Mouse (Mus musculus): ENCODE results near the gene Nup133. TPM values are rescaled to one million over a fixed set of nuclear protein-coding genes. Genes with fewer than 3 reads are reported as not detected.

Gene Nup133
- polyA plus RNA-seq, 1 experiment from 2014 or later = 63.0 TPM

DNA sequence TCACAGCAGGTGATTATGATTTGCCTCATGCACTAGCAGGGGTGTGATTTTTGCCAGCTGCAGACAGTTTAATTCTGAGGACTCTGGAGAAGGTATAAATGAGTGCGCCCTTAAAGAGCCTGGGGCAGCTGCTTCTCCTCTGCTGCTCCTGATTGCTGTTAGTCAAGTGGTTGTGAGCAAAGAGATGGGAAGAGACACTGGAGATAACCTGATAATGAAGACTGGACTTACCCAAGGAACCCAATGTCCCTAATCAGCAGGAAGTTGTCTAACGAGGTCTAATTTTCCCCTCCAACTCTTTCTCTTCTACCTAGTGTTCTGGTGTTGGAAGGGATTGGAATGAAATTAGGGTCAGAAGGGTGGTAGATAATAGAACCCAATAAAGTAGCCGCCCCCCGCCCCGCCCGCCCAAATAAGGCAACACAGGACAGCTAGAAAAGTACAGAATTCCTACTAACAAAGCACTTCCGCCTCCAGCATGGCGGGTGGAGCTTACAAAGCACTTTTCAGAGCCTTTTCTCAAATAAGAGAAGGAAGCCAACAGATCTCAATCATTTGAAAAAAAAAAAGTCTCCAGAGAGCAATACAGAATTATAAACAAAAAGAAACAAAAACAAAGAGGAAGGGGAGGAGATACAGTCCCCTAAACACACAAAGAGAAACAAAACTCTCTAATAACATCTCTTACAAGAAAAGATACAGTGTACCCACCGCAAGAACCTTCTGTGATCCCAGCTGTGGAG is 94.2 kb downstream of the Nup133 start:
- no peak overlapping the region for H3K4me2 ChIP-seq (ENCODE audit: low read depth, low read length)
- WGBS = 90% methylated on average over 9 of the region's 9 CpGs
- ATAC-seq (replicated peaks; ENCODE audit: insufficient number of reproducible peaks, low FRiP score, low TSS enrichment, low read depth) (no peak), DNase-seq (ENCODE audit: low spot score) (no peak)
- no peaks in the 10 kb centered on the region for H3K4me1 ChIP-seq (ENCODE audit: control insufficient read depth, insufficient read depth, low read length)
- H3K9ac ChIP-seq (replicated peaks; ENCODE audit: low read length) = no peak overlapping the region
- no peaks in the 10 kb centered on the region for H3K27me3 ChIP-seq (ENCODE audit: control insufficient read depth, insufficient read depth, low read length)
- no peak overlapping the region for H3K27ac ChIP-seq (replicated peaks; ENCODE audit: low read depth, low read length)
- H3K9me3 ChIP-seq (replicated peaks; ENCODE audit: control insufficient read depth, low read length) = no peaks in the 10 kb centered on the region
- H3K4me3 ChIP-seq (ENCODE audit: low read depth, low read length) = no peak overlapping the region
- H3K36me3 ChIP-seq (replicated peaks; ENCODE audit: control insufficient read depth, insufficient read depth, low read depth, low read length) = no peaks in the 10 kb centered on the region

DNA sequence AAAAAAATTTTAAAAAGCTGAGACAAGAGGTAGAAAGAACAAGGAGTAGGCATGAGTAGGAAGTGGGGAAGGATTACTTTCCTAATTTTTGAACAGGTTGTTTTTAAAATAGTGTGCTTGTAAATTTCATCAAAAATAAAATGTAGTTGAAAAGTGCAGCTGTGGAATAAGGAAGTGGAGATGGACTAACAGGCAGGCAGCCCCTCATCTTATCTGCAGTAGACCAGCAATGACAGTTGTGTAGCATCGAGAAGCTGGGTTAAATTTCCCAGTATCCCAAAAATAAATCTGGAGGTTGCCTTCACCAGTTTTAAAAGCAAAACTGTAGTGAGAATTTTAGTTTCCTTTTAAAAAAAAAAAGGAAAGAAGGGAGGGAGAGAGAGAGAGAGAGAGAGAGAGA is 94.8 kb downstream of the Nup133 start:
- Histone ChIP-seq H3K9ac (replicated peaks; ENCODE audit: low read length) (no peak overlapping the region), H3K36me3 (replicated peaks; ENCODE audit: control insufficient read depth, insufficient read depth, low read depth, low read length) (no peaks in the 10 kb centered on the region), H3K27me3 (ENCODE audit: control insufficient read depth, insufficient read depth, low read length) (no peaks in the 10 kb centered on the region), H3K4me3 (ENCODE audit: low read depth, low read length) (no peak overlapping the region), H3K4me1 (ENCODE audit: control insufficient read depth, insufficient read depth, low read length) (no peaks in the 10 kb centered on the region), H3K27ac (replicated peaks; ENCODE audit: low read depth, low read length) (no peak overlapping the region), H3K9me3 (replicated peaks; ENCODE audit: control insufficient read depth, low read length) (no peaks in the 10 kb centered on the region), H3K4me2 (ENCODE audit: low read depth, low read length) (no peak overlapping the region)
- DNase-seq (ENCODE audit: low spot score) (no peak), ATAC-seq (replicated peaks; ENCODE audit: insufficient number of reproducible peaks, low FRiP score, low TSS enrichment, low read depth) (no peak)
- WGBS = 97% methylated on average over 1 of the region's 1 CpGs

GRCm38 (mm10) chr8:123851590-123851989 is 97.5 kb downstream of the Nup133 start:
- DNase-seq (ENCODE audit: low spot score) = no peak
- Histone ChIP-seq H3K4me1 (ENCODE audit: control insufficient read depth, insufficient read depth, low read length) (no peaks in the 10 kb centered on the region), H3K4me3 (ENCODE audit: low read depth, low read length) (no peak overlapping the region), H3K27me3 (ENCODE audit: control insufficient read depth, insufficient read depth, low read length) (no peaks in the 10 kb centered on the region), H3K9me3 (replicated peaks; ENCODE audit: control insufficient read depth, low read length) (no peaks in the 10 kb centered on the region), H3K4me2 (ENCODE audit: low read depth, low read length) (no peak overlapping the region), H3K36me3 (replicated peaks; ENCODE audit: control insufficient read depth, insufficient read depth, low read depth, low read length) (no peaks in the 10 kb centered on the region), H3K27ac (replicated peaks; ENCODE audit: low read depth, low read length) (no peak overlapping the region), H3K9ac (replicated peaks; ENCODE audit: low read length) (no peak overlapping the region)
- 71% methylated on average over 5 of the region's 5 CpGs for WGBS
- ATAC-seq (replicated peaks; ENCODE audit: insufficient number of reproducible peaks, low FRiP score, low TSS enrichment, low read depth) = no peak

- H3K4me1 ChIP-seq (ENCODE audit: control insufficient read depth, insufficient read depth, low read length) = no peaks in the 10 kb centered on the region
- ATAC-seq (replicated peaks; ENCODE audit: insufficient number of reproducible peaks, low FRiP score, low TSS enrichment, low read depth) (no peak), DNase-seq (ENCODE audit: low spot score) (no peak)
- no peak overlapping the region for H3K4me2 ChIP-seq (ENCODE audit: low read depth, low read length)
- H3K27me3 ChIP-seq (ENCODE audit: control insufficient read depth, insufficient read depth, low read length) = no peaks in the 10 kb centered on the region
- H3K36me3 ChIP-seq (replicated peaks; ENCODE audit: control insufficient read depth, insufficient read depth, low read depth, low read length) = no peaks in the 10 kb centered on the region
- no peak overlapping the region for H3K4me3 ChIP-seq (ENCODE audit: low read depth, low read length)
- WGBS = 85% methylated on average over 4 of the region's 4 CpGs
- no peak overlapping the region for H3K9ac ChIP-seq (replicated peaks; ENCODE audit: low read length)
- H3K27ac ChIP-seq (replicated peaks; ENCODE audit: low read depth, low read length) = no peak overlapping the region
- no peaks in the 10 kb centered on the region for H3K9me3 ChIP-seq (replicated peaks; ENCODE audit: control insufficient read depth, low read length)
Observed at GRCm38 (mm10) chr8:123849352-123849751, 99.7 kb downstream of the Nup133 start.

GRCm38 (mm10) chr8:123847546-123847945 is 101.5 kb downstream of the Nup133 start:
- Histone ChIP-seq H3K9me3 (replicated peaks; ENCODE audit: control insufficient read depth, low read length) (no peaks in the 10 kb centered on the region), H3K4me1 (ENCODE audit: control insufficient read depth, insufficient read depth, low read length) (no peaks in the 10 kb centered on the region), H3K27ac (replicated peaks; ENCODE audit: low read depth, low read length) (no peak overlapping the region), H3K9ac (replicated peaks; ENCODE audit: low read length) (no peak overlapping the region), H3K4me2 (ENCODE audit: low read depth, low read length) (no peak overlapping the region), H3K27me3 (ENCODE audit: control insufficient read depth, insufficient read depth, low read length) (no peaks in the 10 kb centered on the region), H3K36me3 (replicated peaks; ENCODE audit: control insufficient read depth, insufficient read depth, low read depth, low read length) (no peaks in the 10 kb centered on the region), H3K4me3 (ENCODE audit: low read depth, low read length) (no peak overlapping the region)
- 70% methylated on average over 3 of the region's 3 CpGs for WGBS
- no peak for DNase-seq (ENCODE audit: low spot score)
- ATAC-seq (replicated peaks; ENCODE audit: insufficient number of reproducible peaks, low FRiP score, low TSS enrichment, low read depth) = no peak

Other genes with a start within 250 kb of the Nup133 start
- 56.7 and 57.3 TPM in 2 replicates for gene Rab4a, start 143.3 kb downstream of the Nup133 start, polyA plus RNA-seq (2014; fragmentation: Nextera tagmentation; extraction: Ambion mirVana)
- 5.6 and 6.9 TPM in 2 replicates for gene Ccsap, start 89.1 kb downstream of the Nup133 start, polyA plus RNA-seq (2014; fragmentation: Nextera tagmentation; extraction: Ambion mirVana)
- 4.9 and 10.2 TPM in 2 replicates for gene Acta1, start 54.5 kb downstream of the Nup133 start, polyA plus RNA-seq (2014; fragmentation: Nextera tagmentation; extraction: Ambion mirVana)
- gene Abcb10, start 33.9 kb upstream of the Nup133 start, polyA plus RNA-seq (2014; fragmentation: Nextera tagmentation; extraction: Ambion mirVana) = 18.8 TPM in 2 replicates
- gene Taf5l, start 72.1 kb upstream of the Nup133 start, polyA plus RNA-seq (2014; fragmentation: Nextera tagmentation; extraction: Ambion mirVana) = 45.1 TPM in 2 replicates
- 6.7 and 7.2 TPM in 2 replicates for gene Urb2, start 72.2 kb upstream of the Nup133 start, polyA plus RNA-seq (2014; fragmentation: Nextera tagmentation; extraction: Ambion mirVana)

Measured in embryonic facial prominence, embryonic 11.5 days (tissue).